In the genomic region with DNA sequence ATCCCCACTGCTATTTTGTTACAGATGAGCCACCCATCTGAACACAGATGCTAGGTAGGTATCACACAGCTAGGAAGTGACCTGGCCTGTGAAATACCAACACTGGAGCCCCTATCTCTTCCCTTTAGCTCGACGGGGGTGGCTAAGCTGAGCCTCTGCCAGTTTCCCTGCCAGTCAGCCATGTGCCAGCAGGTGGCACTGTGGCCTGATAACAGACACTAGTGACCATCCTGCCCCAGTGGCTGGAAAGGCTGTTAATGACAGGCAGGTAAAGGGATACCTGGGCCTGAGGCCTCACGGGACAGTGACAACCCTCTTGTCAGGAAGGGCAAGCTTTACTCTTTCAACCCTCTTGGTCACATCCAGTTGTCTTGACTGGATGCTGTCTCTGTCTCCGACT, we compare ENCODE assay signal across 9 mouse cellular contexts. TPM values are rescaled to one million over a fixed set of nuclear protein-coding genes. Genes with fewer than 3 reads are reported as not detected.
DNase-seq lines count a peak whose midpoint lies in the region; ATAC-seq lines count a peak whose summit lies in the region.
"Had no signal": no experiment of that assay in that cellular context is flagged by ENCODE, and none has a peak within 500 bp of the region (broad histone marks: within the 10 kb centered on the region; RNA-seq: fewer than 3 reads in every experiment).

No protein-coding gene starts in this region.

- H3K4me2 ChIP-seq in forebrain, embryonic 14.5 days (ENCODE audit: low read length): no peak overlapping the region
- no peak overlapping the region for H3K4me2 ChIP-seq in forebrain, embryonic 12.5 days
- no peak overlapping the region for H3K4me2 ChIP-seq in midbrain, embryonic 13.5 days (replicated peaks)

- 0 out of 2 replicates have a peak, but pooled peaks have one; percentile 30 for ATAC-seq in forebrain, embryonic 14.5 days
- no peak for ATAC-seq in forebrain, embryonic 12.5 days (ENCODE audit: low FRiP score)
- peak; percentile 13 for ATAC-seq in midbrain, embryonic 13.5 days

- no peaks in the 10 kb centered on the region for H3K27me3 ChIP-seq in forebrain, embryonic 14.5 days (replicated peaks; ENCODE audit: control insufficient read depth, insufficient read depth, low read length)
- peaks cover 16% of the 10 kb centered on the region; the same call in 1 of the 2 replicates for H3K27me3 ChIP-seq in forebrain, embryonic 12.5 days
- peaks cover 25% of the 10 kb centered on the region for H3K27me3 ChIP-seq in midbrain, embryonic 13.5 days

- H3K27ac ChIP-seq in forebrain, embryonic 14.5 days (ENCODE audit: low read depth, low read length): no peak overlapping the region
- no peak overlapping the region for H3K27ac ChIP-seq in forebrain, embryonic 12.5 days
- H3K27ac ChIP-seq in midbrain, embryonic 13.5 days: no peak overlapping the region

- no peak overlapping the region for H3K4me3 ChIP-seq in forebrain, embryonic 14.5 days (ENCODE audit: low read depth, low read length)
- no peak overlapping the region for H3K4me3 ChIP-seq in forebrain, embryonic 12.5 days (replicated peaks)
- H3K4me3 ChIP-seq in midbrain, embryonic 13.5 days (replicated peaks): no peak overlapping the region

- H3K4me1 ChIP-seq in forebrain, embryonic 14.5 days (ENCODE audit: control insufficient read depth, insufficient read depth, low read length): peaks cover 5% of the 10 kb centered on the region
- peaks cover 11% of the 10 kb centered on the region for H3K4me1 ChIP-seq in forebrain, embryonic 12.5 days
- H3K4me1 ChIP-seq in midbrain, embryonic 13.5 days (replicated peaks): peaks cover 9% of the 10 kb centered on the region

- no peaks in the 10 kb centered on the region for H3K36me3 ChIP-seq in forebrain, embryonic 14.5 days (ENCODE audit: control insufficient read depth, insufficient read depth, low read length)
- no peaks in the 10 kb centered on the region for H3K36me3 ChIP-seq in forebrain, embryonic 12.5 days (replicated peaks)
- no peaks in the 10 kb centered on the region for H3K36me3 ChIP-seq in midbrain, embryonic 13.5 days

- peak; percentile 68 for DNase-seq in forebrain, embryonic 14.5 days (ENCODE audit: low spot score)
- DNase-seq in ES-CJ7 (ENCODE audit: low read depth, low spot score): peak; percentile 22
- peak; percentile 19 for DNase-seq in cerebellum, adult 9-11 months
- DNase-seq in heart, postnatal 10 days: peak; percentile 53 to 77
- peak; percentile 35 for DNase-seq in layer of hippocampus, adult 9-11 months
- DNase-seq in thymus, postnatal 0 days (ENCODE audit: low spot score): peak; percentile 8

- no peak overlapping the region for H3K9ac ChIP-seq in forebrain, embryonic 14.5 days (ENCODE audit: low read length)
- H3K9ac ChIP-seq in forebrain, embryonic 12.5 days: no peak overlapping the region
- H3K9ac ChIP-seq in midbrain, embryonic 13.5 days (replicated peaks): no peak overlapping the region

- WGBS in forebrain, embryonic 14.5 days: 45% methylated on average over 4 of the region's 4 CpGs
- 54% methylated on average over 4 of the region's 4 CpGs for WGBS in forebrain, embryonic 12.5 days
- 41% methylated on average over 4 of the region's 4 CpGs for WGBS in midbrain, embryonic 13.5 days

- intact Hi-C loops in heart, postnatal 10 days (cut with DNase I): loop anchor here (2.0 to 5.0 kb wide), 4 partner anchors 47 to 354 kb away; no protein-coding TSS in a partner anchor

- no peaks in the 10 kb centered on the region for H3K9me3 ChIP-seq in forebrain, embryonic 14.5 days (replicated peaks; ENCODE audit: control insufficient read depth, low read length)
- no peaks in the 10 kb centered on the region for H3K9me3 ChIP-seq in forebrain, embryonic 12.5 days
- H3K9me3 ChIP-seq in midbrain, embryonic 13.5 days: no peaks in the 10 kb centered on the region

RNA-seq across cellular contexts. Expression of a gene that starts 52.6 kb away (rescaled TPM):
- 0.36 and 0.62 TPM in 2 replicates for polyA plus RNA-seq in forebrain, embryonic 14.5 days (2014; fragmentation: Nextera tagmentation; extraction: Ambion mirVana)
- 0.15 and 0.23 TPM in 2 replicates for polyA plus RNA-seq in forebrain, embryonic 12.5 days (2016; fragmentation: Nextera tagmentation; extraction: Ambion mirVana)
- total RNA-seq in heart, postnatal 10 days (2021): under 1 TPM; 0.12 to 0.14 TPM
- 0.35 and 0.52 TPM in 2 replicates for polyA plus RNA-seq in midbrain, embryonic 13.5 days (2015; fragmentation: Nextera tagmentation; extraction: Ambion mirVana)
- polyA plus RNA-seq in thymus, postnatal 0 days (2015; fragmentation: Nextera tagmentation; extraction: Ambion mirVana): 0.10 and 0.12 TPM in 2 replicates
- polyA plus RNA-seq: heart, embryonic 16.5 days had no signal

Comparison
In these comparisons a context has a peak if more than half of its experiments do, and no peak if none do; other contexts are left out.
1. DNase-seq: peak in every context shown above with its lines; median percentile 68 in forebrain, embryonic 14.5 days; 65 in heart, postnatal 10 days; 35 in layer of hippocampus, adult 9-11 months; 22 in ES-CJ7; 19 in cerebellum, adult 9-11 months; 8 in thymus, postnatal 0 days.